Mouse (Mus musculus): ENCODE measurements around the gene Cox8b. TPM values are rescaled to one million over a fixed set of nuclear protein-coding genes. Genes with fewer than 3 reads are reported as not detected.

Cox8b gene
- total and polyA plus RNA-seq, 3 experiments, result not detected

- TF ChIP-seq SIN3A (IDR thresholded peaks at IDR 0.05; ENCODE audit: low read length) (no peak), TCF12 (IDR thresholded peaks at IDR 0.05; ENCODE audit: low read depth, low read length) (no peak), MYB (IDR thresholded peaks at IDR 0.05; ENCODE audit: low read depth, low read length) (no peak), CHD1 (IDR thresholded peaks at IDR 0.05; ENCODE audit: low read depth, low read length) (no peak), E2F4 (IDR thresholded peaks at IDR 0.05; ENCODE audit: borderline replicate concordance, low read depth, low read length) (no peak), CHD2 (IDR thresholded peaks at IDR 0.05; ENCODE audit: low read length) (no peak), UBTF (IDR thresholded peaks at IDR 0.05; ENCODE audit: borderline replicate concordance, insufficient read depth, low read depth, low read length) (no peak), POLR2AphosphoS5 (IDR thresholded peaks at IDR 0.05; ENCODE audit: borderline replicate concordance, low read depth, low read length) (no peak), MAZ (IDR thresholded peaks at IDR 0.05; ENCODE audit: low read depth, low read length) (no peak), KAT2A (conservative IDR thresholded peaks at IDR 0.05; ENCODE audit: low read depth, low read length) (no peak), JUND (IDR thresholded peaks at IDR 0.05; ENCODE audit: low read depth, low read length) (no peak), MYC (IDR thresholded peaks at IDR 0.05; ENCODE audit: low read depth, low read length) (no peak)
- H3K27me3 ChIP-seq (ENCODE audit: control insufficient read depth in 1 of 2, insufficient read depth in 2 of 2, low read length in 2 of 2), result no peaks in the 10 kb centered on the region; a peak in 1 of 4 replicates
- peak overlapping the region; percentile 70 to 75 for H3K4me3 ChIP-seq (ENCODE audit: control insufficient read depth in 1 of 2, insufficient read depth in 1 of 2, low read depth in 2 of 2, low read length in 2 of 2)
- H3K9me3 ChIP-seq (replicated peaks; ENCODE audit: insufficient read depth, low read length), result no peaks in the 10 kb centered on the region
- no peak for DNase-seq (ENCODE audit: low read depth, low spot score)
- H3K27ac ChIP-seq (ENCODE audit: control insufficient read depth, low read depth, low read length), result peak overlapping the region; percentile 80
- peaks cover 8 to 23% of the 10 kb centered on the region in 2 experiments for H3K4me1 ChIP-seq (ENCODE audit: control insufficient read depth in 1 of 2, insufficient read depth in 2 of 2, low read length in 2 of 2)
- peak overlapping the region; percentile 91 for H3K9ac ChIP-seq (ENCODE audit: control insufficient read depth, low read depth, low read length, poor library complexity, severe bottlenecking)
- H3K36me3 ChIP-seq (ENCODE audit: control insufficient read depth in 1 of 2, insufficient read depth in 2 of 2, low read length in 2 of 2), result peaks cover 0 to 17% of the 10 kb centered on the region in 2 experiments; a peak in 2 of 4 replicates
- peaks cover 1% of the 10 kb centered on the region; the same call in 1 of the 2 replicates for H3K79me2 ChIP-seq (ENCODE audit: control insufficient read depth, insufficient read depth, low read length, poor library complexity)
These were observed 42.1 kb upstream of the Cox8b start for GRCm38 (mm10) chr7:140942341-140942740.

GRCm38 (mm10) chr7:140941222-140942051 is 41.2 kb upstream of the Cox8b start, which contains the start of gene Pgghg:
Gene Pgghg (plus strand): TSS chr7:140941391.
- Histone ChIP-seq H3K4me3 (ENCODE audit: control insufficient read depth in 1 of 2, insufficient read depth in 1 of 2, low read depth in 2 of 2, low read length in 2 of 2) (peak within 1 kb of the TSS; percentile 70 to 75), H3K9me3 (replicated peaks; ENCODE audit: insufficient read depth, low read length) (no peaks in the 10 kb centered on the region), H3K79me2 (ENCODE audit: control insufficient read depth, insufficient read depth, low read length, poor library complexity) (peaks cover 1% of the 10 kb centered on the region; the same call in 1 of the 2 replicates), H3K9ac (ENCODE audit: control insufficient read depth, low read depth, low read length, poor library complexity, severe bottlenecking) (peak within 1 kb of the TSS; percentile 91), H3K27me3 (ENCODE audit: control insufficient read depth in 1 of 2, insufficient read depth in 2 of 2, low read length in 2 of 2) (peaks cover 3 to 6% of the 10 kb centered on the region in 2 experiments), H3K27ac (ENCODE audit: control insufficient read depth, low read depth, low read length) (peak within 1 kb of the TSS; percentile 94), H3K4me1 (ENCODE audit: control insufficient read depth in 1 of 2, insufficient read depth in 2 of 2, low read length in 2 of 2) (peaks cover 8 to 14% of the 10 kb centered on the region in 2 experiments), H3K36me3 (ENCODE audit: control insufficient read depth in 1 of 2, insufficient read depth in 2 of 2, low read length in 2 of 2) (peaks cover 0 to 10% of the 10 kb centered on the region in 2 experiments; a peak in 2 of 4 replicates)
- DNase-seq (ENCODE audit: low read depth, low spot score), result peak; percentile 95
- TF ChIP-seq NELFE (IDR thresholded peaks at IDR 0.05; ENCODE audit: low read depth, low read length), result peak; percentile 87
- TF ChIP-seq MYB (IDR thresholded peaks at IDR 0.05; ENCODE audit: low read depth, low read length), result no peak
- no peak for TF ChIP-seq ZKSCAN1 (IDR thresholded peaks at IDR 0.05; ENCODE audit: low read depth, low read length)
- peak; percentile 61; the same call in 1 of the 2 replicates for TF ChIP-seq POLR2AphosphoS2 (IDR thresholded peaks at IDR 0.05; ENCODE audit: low read length)
- 0 out of 2 replicates have a peak, but pooled peaks have one; percentile 16 for TF ChIP-seq RCOR1 (IDR thresholded peaks at IDR 0.05; ENCODE audit: low read depth, low read length)
- TF ChIP-seq CHD1 (IDR thresholded peaks at IDR 0.05; ENCODE audit: low read depth, low read length), result no peak
- no peak for TF ChIP-seq ZNF384 (IDR thresholded peaks at IDR 0.05; ENCODE audit: low read depth, low read length)
- TF ChIP-seq HCFC1 (IDR thresholded peaks at IDR 0.05; ENCODE audit: low read depth, low read length), result peak; percentile 69
- no peak for TF ChIP-seq POLR2AphosphoS5 (IDR thresholded peaks at IDR 0.05; ENCODE audit: borderline replicate concordance, low read depth, low read length)
- no peak for TF ChIP-seq NRF1 (IDR thresholded peaks at IDR 0.05; ENCODE audit: insufficient read depth, low read depth, low read length, poor library complexity, severe bottlenecking)
- TF ChIP-seq TBP (IDR thresholded peaks at IDR 0.05; ENCODE audit: low read depth, low read length), result peak; percentile 64
- peak; percentile 14; the same call in 1 of the 2 replicates for TF ChIP-seq RAD21 (IDR thresholded peaks at IDR 0.05; ENCODE audit: low read depth, low read length)
- TF ChIP-seq ZMIZ1 (IDR thresholded peaks at IDR 0.05; ENCODE audit: low read depth, low read length), result peak; percentile 51; the same call in 1 of the 2 replicates
- no peak for TF ChIP-seq USF2 (IDR thresholded peaks at IDR 0.05; ENCODE audit: borderline replicate concordance in 1 of 2, insufficient read depth in 1 of 2, low read depth in 1 of 2, low read length in 2 of 2)
- TF ChIP-seq CHD2 (IDR thresholded peaks at IDR 0.05; ENCODE audit: low read length), result no peak
- TF ChIP-seq SIN3A (IDR thresholded peaks at IDR 0.05; ENCODE audit: low read length), result peak; percentile 92
- TF ChIP-seq MAZ (IDR thresholded peaks at IDR 0.05; ENCODE audit: low read depth, low read length), result peak; percentile 78
- TF ChIP-seq MXI1 (IDR thresholded peaks at IDR 0.05; ENCODE audit: low read depth, low read length), result peak; percentile 95
- TF ChIP-seq ETS1 (IDR thresholded peaks at IDR 0.05; ENCODE audit: low read depth, low read length), result 0 out of 2 replicates have a peak, but pooled peaks have one; percentile 6
- TF ChIP-seq BHLHE40 (IDR thresholded peaks at IDR 0.05; ENCODE audit: borderline replicate concordance, low read depth, low read length), result no peak
- TF ChIP-seq JUND (IDR thresholded peaks at IDR 0.05; ENCODE audit: low read depth, low read length), result no peak
- peak; percentile 93 for TF ChIP-seq MAX (IDR thresholded peaks at IDR 0.05; ENCODE audit: low read length)
